Comparison of ENCODE assay signal across 8 mouse cellular contexts in the genomic region with DNA sequence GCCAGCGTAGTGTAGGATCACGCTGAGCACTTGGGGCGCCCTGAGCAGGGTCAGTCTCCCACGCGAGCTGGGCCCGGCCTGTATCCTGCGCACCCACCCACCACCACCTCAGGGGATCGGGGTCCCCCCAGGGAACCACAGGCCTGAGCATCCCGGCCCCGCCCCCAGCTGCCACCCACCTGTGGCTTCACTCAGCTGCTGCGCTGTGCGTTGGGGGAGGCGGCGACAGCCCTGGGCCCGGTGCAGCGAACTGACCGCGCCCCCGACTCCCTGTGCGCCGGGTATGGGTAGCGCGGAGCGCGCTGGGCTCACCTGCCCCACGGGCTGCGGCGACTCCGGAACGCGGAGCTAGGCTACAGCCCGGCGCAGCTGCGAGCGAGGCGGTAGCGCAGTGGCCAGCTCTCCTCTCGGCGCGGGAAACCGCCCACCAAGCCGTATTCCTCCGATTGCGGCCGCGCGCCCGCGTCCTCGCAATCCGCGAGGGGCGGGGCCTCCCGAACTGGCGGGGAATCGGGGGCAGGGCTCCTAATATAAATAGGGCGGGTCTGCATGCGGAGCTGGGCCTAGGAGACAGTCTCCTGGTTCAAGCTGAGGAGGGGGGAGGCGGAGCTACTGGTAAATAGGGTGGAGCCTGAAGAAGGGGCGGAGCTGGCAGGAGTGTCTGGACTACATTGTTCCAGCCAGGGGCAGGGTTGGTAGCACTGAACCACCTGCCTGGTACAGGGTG. TPM values are rescaled to one million over a fixed set of nuclear protein-coding genes. Genes with fewer than 3 reads are reported as not detected.
DNase-seq lines count a peak whose midpoint lies in the region; ATAC-seq and TF ChIP-seq lines count a peak whose summit lies in the region.

A gene (minus strand): TSS at position 448 of the 727 bp plus-strand sequence.

- H3K9ac ChIP-seq in limb, embryonic 13.5 days = peak within 1 kb of the TSS; percentile 72
- H3K9ac ChIP-seq in midbrain, embryonic 13.5 days (replicated peaks) = peak within 1 kb of the TSS; percentile 63
- H3K9ac ChIP-seq in stomach, postnatal 0 days (ENCODE audit: low read length) = peak within 1 kb of the TSS; percentile 48

- H3K36me3 ChIP-seq in limb, embryonic 13.5 days = no peaks in the 10 kb centered on the region
- peaks cover 6% of the 10 kb centered on the region; the same call in 1 of the 2 replicates for H3K36me3 ChIP-seq in midbrain, embryonic 13.5 days
- H3K36me3 ChIP-seq in stomach, postnatal 0 days (ENCODE audit: control insufficient read depth, insufficient read depth, low read length) = no peaks in the 10 kb centered on the region

- ATAC-seq in granulocyte monocyte progenitor cell, adult 5-6 weeks (replicated peaks; ENCODE audit: poor library complexity, severe bottlenecking) = peak; percentile 77
- peak; percentile 77 for ATAC-seq in limb, embryonic 13.5 days (ENCODE audit: low FRiP score, low read depth)
- peak; percentile 84 for ATAC-seq in midbrain, embryonic 13.5 days
- ATAC-seq in stomach, postnatal 0 days (ENCODE audit: low FRiP score, low TSS enrichment) = peak; percentile 83

- peak within 1 kb of the TSS; percentile 59 for H3K4me3 ChIP-seq in limb, embryonic 13.5 days
- peak within 1 kb of the TSS; percentile 50 for H3K4me3 ChIP-seq in midbrain, embryonic 13.5 days (replicated peaks)
- peak within 1 kb of the TSS; percentile 49 for H3K4me3 ChIP-seq in stomach, postnatal 0 days (ENCODE audit: low read depth, low read length)

- no peak within 1 kb of the TSS for H3K27ac ChIP-seq in limb, embryonic 13.5 days
- no peak within 1 kb of the TSS for H3K27ac ChIP-seq in midbrain, embryonic 13.5 days
- H3K27ac ChIP-seq in stomach, postnatal 0 days (replicated peaks) = no peak within 1 kb of the TSS

- H3K9me3 ChIP-seq in limb, embryonic 13.5 days = no peaks in the 10 kb centered on the region
- no peaks in the 10 kb centered on the region for H3K9me3 ChIP-seq in midbrain, embryonic 13.5 days
- H3K9me3 ChIP-seq in stomach, postnatal 0 days (ENCODE audit: control insufficient read depth, low read length) = no peaks in the 10 kb centered on the region

- WGBS in limb, embryonic 13.5 days = under 1% methylated on average over 60 of the region's 60 CpGs
- under 1% methylated on average over 60 of the region's 60 CpGs for WGBS in midbrain, embryonic 13.5 days
- WGBS in stomach, postnatal 0 days = under 1% methylated on average over 58 of the region's 60 CpGs

- peak within 1 kb of the TSS; percentile 97 for H3K4me2 ChIP-seq in limb, embryonic 13.5 days (replicated peaks)
- H3K4me2 ChIP-seq in midbrain, embryonic 13.5 days (replicated peaks) = peak within 1 kb of the TSS; percentile 74
- peak within 1 kb of the TSS; percentile 89 for H3K4me2 ChIP-seq in stomach, postnatal 0 days (replicated peaks; ENCODE audit: low read depth)

- no peak for TF ChIP-seq CTCF in stomach, postnatal 0 days (IDR thresholded peaks at IDR 0.05; ENCODE audit: low read depth)

- H3K27me3 ChIP-seq in limb, embryonic 13.5 days = peaks cover 57% of the 10 kb centered on the region
- peaks cover 45% of the 10 kb centered on the region for H3K27me3 ChIP-seq in midbrain, embryonic 13.5 days
- peaks cover 8% of the 10 kb centered on the region; the same call in 1 of the 2 replicates for H3K27me3 ChIP-seq in stomach, postnatal 0 days (ENCODE audit: control insufficient read depth, insufficient read depth, low read length)

- peaks cover 20% of the 10 kb centered on the region for H3K4me1 ChIP-seq in limb, embryonic 13.5 days
- peaks cover 31% of the 10 kb centered on the region for H3K4me1 ChIP-seq in midbrain, embryonic 13.5 days (replicated peaks)
- H3K4me1 ChIP-seq in stomach, postnatal 0 days (replicated peaks; ENCODE audit: control insufficient read depth, insufficient read depth) = peaks cover 3% of the 10 kb centered on the region; the same call in 1 of the 2 replicates

- TF ChIP-seq EP300 in stomach, postnatal 0 days (optimal IDR thresholded peaks at IDR 0.05) = no peak

- peak; percentile 23 for DNase-seq in thymus, postnatal 14 days
- no peak for DNase-seq in thymus, postnatal 0 days (ENCODE audit: low spot score)
- DNase-seq in embryo, embryonic 10.5 days (ENCODE audit: low spot score) = peak; percentile 86
- DNase-seq in kidney, adult 9 months = peak; percentile 64
- DNase-seq in stomach, postnatal 0 days (ENCODE audit: low spot score) = peak; percentile 86

RNA-seq across cellular contexts. Expression of the gene that starts here (rescaled TPM):
- not detected in 2 replicates for polyA plus RNA-seq in thymus, postnatal 0 days (2015; fragmentation: Nextera tagmentation; extraction: Ambion mirVana)
- not detected in 2 replicates for total RNA-seq in granulocyte monocyte progenitor cell, adult 5-6 weeks (2014; fragmentation: Nextera tagmentation)
- not detected in 2 replicates for total RNA-seq in granulocyte monocyte progenitor cell, adult 5-6 weeks (2017)
- polyA plus RNA-seq in limb, embryonic 13.5 days (2015; fragmentation: Nextera tagmentation; extraction: Ambion mirVana) = 0.03 and 0.05 TPM in 2 replicates
- 0.24 and 0.28 TPM in 2 replicates for polyA plus RNA-seq in midbrain, embryonic 13.5 days (2015; fragmentation: Nextera tagmentation; extraction: Ambion mirVana)
- polyA plus RNA-seq in stomach, postnatal 0 days (2015; fragmentation: Nextera tagmentation; extraction: Ambion mirVana) = 0.02 and 0.07 TPM in 2 replicates

Comparison
In these comparisons a context has a peak if more than half of its experiments do, and no peak if none do; other contexts are left out.
1. Peak in ATAC-seq in granulocyte monocyte progenitor cell, adult 5-6 weeks; RNA of the gene not detected or under 1 TPM.
2. Peak in ATAC-seq, H3K4me3 ChIP-seq, H3K9ac ChIP-seq and H3K4me2 ChIP-seq in limb, embryonic 13.5 days; RNA of the gene not detected or under 1 TPM.
3. Peak in ATAC-seq, H3K4me3 ChIP-seq, H3K9ac ChIP-seq and H3K4me2 ChIP-seq in midbrain, embryonic 13.5 days; RNA of the gene not detected or under 1 TPM.
4. Peak in DNase-seq, ATAC-seq, H3K4me3 ChIP-seq, H3K9ac ChIP-seq and H3K4me2 ChIP-seq in stomach, postnatal 0 days; RNA of the gene not detected or under 1 TPM.